8 mouse cellular contexts compared by ENCODE assay signal in genomic region chr2:21940797-21941487, GRCm38 (mm10).
DNase-seq lines count a peak whose midpoint lies in the region; ATAC-seq lines count a peak whose summit lies in the region.

No protein-coding gene starts in this region.

- H3K9me3 ChIP-seq in heart, embryonic 10.5 days: no peaks in the 10 kb centered on the region
- H3K9me3 ChIP-seq in lung, embryonic 16.5 days (ENCODE audit: control insufficient read depth, low read length): no peaks in the 10 kb centered on the region

- H3K27me3 ChIP-seq in heart, embryonic 10.5 days (ENCODE audit: insufficient read depth, poor library complexity, severe bottlenecking): no peaks in the 10 kb centered on the region
- no peaks in the 10 kb centered on the region for H3K27me3 ChIP-seq in lung, embryonic 16.5 days (ENCODE audit: control insufficient read depth, insufficient read depth, low read depth, low read length)

- ATAC-seq in lung, embryonic 16.5 days (ENCODE audit: low read depth): peak; percentile 57; the same call in 1 of the 2 replicates

- H3K4me2 ChIP-seq in lung, embryonic 16.5 days (ENCODE audit: low read depth, low read length): no peak overlapping the region

- intact Hi-C loops in heart, postnatal 10 days (cut with DNase I): loop anchor here (5.0 kb wide), 1 partner anchor 781 kb away; no protein-coding TSS in a partner anchor

- WGBS in heart, embryonic 10.5 days: 46% methylated on average over 4 of the region's 4 CpGs
- WGBS in lung, embryonic 16.5 days: 43% methylated on average over 4 of the region's 4 CpGs

- H3K4me3 ChIP-seq in heart, embryonic 10.5 days: no peak overlapping the region
- H3K4me3 ChIP-seq in lung, embryonic 16.5 days (ENCODE audit: low read length): no peak overlapping the region

- no peak overlapping the region for H3K9ac ChIP-seq in lung, embryonic 16.5 days (ENCODE audit: low read length)

- DNase-seq in heart, adult 9 months (ENCODE audit: low spot score in 2 of 2): peak; percentile 4 to 21
- no peak for DNase-seq in heart, embryonic 10.5 days (ENCODE audit: low spot score)
- peak; percentile 36 for DNase-seq in A20 (ENCODE audit: low read depth, low spot score)
- DNase-seq in NIH3T3 (ENCODE audit: low read depth): peak; percentile 75
- DNase-seq in heart, postnatal 10 days: peak; percentile 35 to 50
- DNase-seq in spleen, adult 12 weeks (ENCODE audit: low spot score): no peak
- no peak for DNase-seq in urinary bladder, adult 18-20 months (ENCODE audit: low spot score in 2 of 2)

- H3K27ac ChIP-seq in heart, embryonic 10.5 days: no peak overlapping the region
- no peak overlapping the region for H3K27ac ChIP-seq in lung, embryonic 16.5 days (ENCODE audit: low read length)

- no peaks in the 10 kb centered on the region for H3K36me3 ChIP-seq in heart, embryonic 10.5 days
- no peaks in the 10 kb centered on the region for H3K36me3 ChIP-seq in lung, embryonic 16.5 days (ENCODE audit: control insufficient read depth, insufficient read depth, low read length)

- H3K4me1 ChIP-seq in heart, embryonic 10.5 days: no peaks in the 10 kb centered on the region
- no peaks in the 10 kb centered on the region for H3K4me1 ChIP-seq in lung, embryonic 16.5 days (replicated peaks; ENCODE audit: control insufficient read depth, insufficient read depth, low read length)

Comparison
In these comparisons a context has a peak if more than half of its experiments do, and no peak if none do; other contexts are left out.
1. DNase-seq: peak in heart, adult 9 months (2 of 2), A20 (single experiment), NIH3T3 (single experiment) and heart, postnatal 10 days (2 of 2); none in heart, embryonic 10.5 days (single experiment), spleen, adult 12 weeks (single experiment) and urinary bladder, adult 18-20 months (0 of 2).